Mouse (Mus musculus): Measurements from ENCODE around the gene Cyp4f39. TPM values are rescaled to one million over a fixed set of nuclear protein-coding genes. Genes with fewer than 3 reads are reported as not detected.

The Cyp4f39 gene
- polyA plus RNA-seq, 1 experiment from 2014 or later, result 0.59 TPM

GRCm38 (mm10) chr17:32419989-32420388 lies 32.5 kb upstream of the Cyp4f39 start:
- H3K4me1 ChIP-seq (replicated peaks; ENCODE audit: control insufficient read depth, insufficient read depth, low read length), result no peaks in the 10 kb centered on the region
- ATAC-seq, result no peak

GRCm38 (mm10) chr17:32420781-32421180 lies 31.7 kb upstream of the Cyp4f39 start:
- WGBS, result 76% methylated on average over 8 of the region's 8 CpGs
- no peak overlapping the region for H3K27ac ChIP-seq (ENCODE audit: low read depth, low read length)
- no peak overlapping the region for H3K9ac ChIP-seq (ENCODE audit: low read depth, low read length)
- peaks cover 9% of the 10 kb centered on the region for H3K27me3 ChIP-seq (replicated peaks; ENCODE audit: control insufficient read depth, insufficient read depth, low read length)
- no peak overlapping the region for H3K4me3 ChIP-seq (ENCODE audit: low read depth, low read length)
- no peaks in the 10 kb centered on the region for H3K9me3 ChIP-seq (ENCODE audit: control insufficient read depth)
- no peak for ATAC-seq
- H3K4me2 ChIP-seq (replicated peaks; ENCODE audit: low read depth), result no peak overlapping the region
- no peak for TF ChIP-seq CTCF (IDR thresholded peaks at IDR 0.05; ENCODE audit: low read depth)
- no peaks in the 10 kb centered on the region for H3K4me1 ChIP-seq (replicated peaks; ENCODE audit: control insufficient read depth, insufficient read depth, low read length)
- no peaks in the 10 kb centered on the region for H3K36me3 ChIP-seq (ENCODE audit: control insufficient read depth, insufficient read depth)

More at GRCm38 (mm10) chr17:32419989-32420388, 32.5 kb upstream of the Cyp4f39 start:
- no peak overlapping the region for H3K4me3 ChIP-seq (ENCODE audit: low read depth, low read length)
- TF ChIP-seq CTCF (IDR thresholded peaks at IDR 0.05; ENCODE audit: low read depth), result no peak
- H3K9me3 ChIP-seq (ENCODE audit: control insufficient read depth), result no peaks in the 10 kb centered on the region
- WGBS, result 21% methylated on average over 2 of the region's 2 CpGs
- no peak overlapping the region for H3K4me2 ChIP-seq (replicated peaks; ENCODE audit: low read depth)
- no peaks in the 10 kb centered on the region for H3K36me3 ChIP-seq (ENCODE audit: control insufficient read depth, insufficient read depth)
- peaks cover 13% of the 10 kb centered on the region for H3K27me3 ChIP-seq (replicated peaks; ENCODE audit: control insufficient read depth, insufficient read depth, low read length)
- no peak overlapping the region for H3K9ac ChIP-seq (ENCODE audit: low read depth, low read length)
- H3K27ac ChIP-seq (ENCODE audit: low read depth, low read length), result no peak overlapping the region

GRCm38 (mm10) chr17:32424034-32424433 lies 28.5 kb upstream of the Cyp4f39 start, which contains the start of gene Pglyrp2:
Gene Pglyrp2, minus strand, starts transcription at chr17:32424167.
- H3K4me2 ChIP-seq (replicated peaks; ENCODE audit: low read depth), result no peak within 1 kb of the TSS
- H3K9ac ChIP-seq (ENCODE audit: low read depth, low read length), result no peak within 1 kb of the TSS
- no peaks in the 10 kb centered on the region for H3K36me3 ChIP-seq (ENCODE audit: control insufficient read depth, insufficient read depth)
- H3K4me1 ChIP-seq (replicated peaks; ENCODE audit: control insufficient read depth, insufficient read depth, low read length), result no peaks in the 10 kb centered on the region
- H3K9me3 ChIP-seq (ENCODE audit: control insufficient read depth), result no peaks in the 10 kb centered on the region
- no peak for ATAC-seq
- TF ChIP-seq CTCF (IDR thresholded peaks at IDR 0.05; ENCODE audit: low read depth), result no peak
- WGBS, result 69% methylated on average over 2 of the region's 2 CpGs
- H3K27me3 ChIP-seq (replicated peaks; ENCODE audit: control insufficient read depth, insufficient read depth, low read length), result no peaks in the 10 kb centered on the region; the same call in 1 of the 2 replicates
- H3K27ac ChIP-seq (ENCODE audit: low read depth, low read length), result no peak within 1 kb of the TSS
- no peak within 1 kb of the TSS for H3K4me3 ChIP-seq (ENCODE audit: low read depth, low read length)

GRCm38 (mm10) chr17:32426610-32427009 lies 25.9 kb upstream of the Cyp4f39 start:
- no peak overlapping the region for H3K4me3 ChIP-seq (ENCODE audit: low read depth, low read length)
- no peak for ATAC-seq
- TF ChIP-seq CTCF (IDR thresholded peaks at IDR 0.05; ENCODE audit: low read depth), result no peak
- H3K36me3 ChIP-seq (ENCODE audit: control insufficient read depth, insufficient read depth), result no peaks in the 10 kb centered on the region
- H3K27ac ChIP-seq (ENCODE audit: low read depth, low read length), result no peak overlapping the region
- H3K9ac ChIP-seq (ENCODE audit: low read depth, low read length), result no peak overlapping the region
- no peaks in the 10 kb centered on the region for H3K4me1 ChIP-seq (replicated peaks; ENCODE audit: control insufficient read depth, insufficient read depth, low read length)
- no peaks in the 10 kb centered on the region for H3K9me3 ChIP-seq (ENCODE audit: control insufficient read depth)
- H3K4me2 ChIP-seq (replicated peaks; ENCODE audit: low read depth), result no peak overlapping the region
- no peaks in the 10 kb centered on the region; the same call in 1 of the 2 replicates for H3K27me3 ChIP-seq (replicated peaks; ENCODE audit: control insufficient read depth, insufficient read depth, low read length)

- no peak overlapping the region for H3K4me2 ChIP-seq (replicated peaks; ENCODE audit: low read depth)
- H3K27ac ChIP-seq (ENCODE audit: low read depth, low read length), result no peak overlapping the region
- no peaks in the 10 kb centered on the region for H3K4me1 ChIP-seq (replicated peaks; ENCODE audit: control insufficient read depth, insufficient read depth, low read length)
- no peak for ATAC-seq
- no peaks in the 10 kb centered on the region for H3K9me3 ChIP-seq (ENCODE audit: control insufficient read depth)
- H3K9ac ChIP-seq (ENCODE audit: low read depth, low read length), result no peak overlapping the region
- H3K4me3 ChIP-seq (ENCODE audit: low read depth, low read length), result no peak overlapping the region
- 62% methylated on average over 3 of the region's 3 CpGs for WGBS
- H3K36me3 ChIP-seq (ENCODE audit: control insufficient read depth, insufficient read depth), result no peaks in the 10 kb centered on the region
- H3K27me3 ChIP-seq (replicated peaks; ENCODE audit: control insufficient read depth, insufficient read depth, low read length), result no peaks in the 10 kb centered on the region; the same call in 1 of the 2 replicates
- TF ChIP-seq CTCF (IDR thresholded peaks at IDR 0.05; ENCODE audit: low read depth), result peak; percentile 68
Measured at GRCm38 (mm10) chr17:32431972-32432371, 20.6 kb upstream of the Cyp4f39 start.

- H3K4me2 ChIP-seq (replicated peaks; ENCODE audit: low read depth), result no peak overlapping the region
- WGBS, result 54% methylated on average over 4 of the region's 4 CpGs
- H3K27me3 ChIP-seq (replicated peaks; ENCODE audit: control insufficient read depth, insufficient read depth, low read length), result no peaks in the 10 kb centered on the region
- H3K9ac ChIP-seq (ENCODE audit: low read depth, low read length), result no peak overlapping the region
- H3K9me3 ChIP-seq (ENCODE audit: control insufficient read depth), result no peaks in the 10 kb centered on the region
- no peak overlapping the region for H3K27ac ChIP-seq (ENCODE audit: low read depth, low read length)
- no peak for TF ChIP-seq CTCF (IDR thresholded peaks at IDR 0.05; ENCODE audit: low read depth)
- no peaks in the 10 kb centered on the region for H3K4me1 ChIP-seq (replicated peaks; ENCODE audit: control insufficient read depth, insufficient read depth, low read length)
- no peak for ATAC-seq
- no peaks in the 10 kb centered on the region for H3K36me3 ChIP-seq (ENCODE audit: control insufficient read depth, insufficient read depth)
- no peak overlapping the region for H3K4me3 ChIP-seq (ENCODE audit: low read depth, low read length)
Measured at GRCm38 (mm10) chr17:32434324-32434723, 18.2 kb upstream of the Cyp4f39 start.

- no peak for ATAC-seq
- 69% methylated on average over 5 of the region's 5 CpGs for WGBS
- no peaks in the 10 kb centered on the region for H3K9me3 ChIP-seq (ENCODE audit: control insufficient read depth)
Measured at GRCm38 (mm10) chr17:32435151-32435550, 17.4 kb upstream of the Cyp4f39 start.

More at GRCm38 (mm10) chr17:32435151-32435550, 17.4 kb upstream of the Cyp4f39 start:
- no peak overlapping the region for H3K4me2 ChIP-seq (replicated peaks; ENCODE audit: low read depth)
- no peak overlapping the region for H3K9ac ChIP-seq (ENCODE audit: low read depth, low read length)
- no peaks in the 10 kb centered on the region for H3K4me1 ChIP-seq (replicated peaks; ENCODE audit: control insufficient read depth, insufficient read depth, low read length)
- H3K27ac ChIP-seq (ENCODE audit: low read depth, low read length), result no peak overlapping the region
- no peak for TF ChIP-seq CTCF (IDR thresholded peaks at IDR 0.05; ENCODE audit: low read depth)
- no peak overlapping the region for H3K4me3 ChIP-seq (ENCODE audit: low read depth, low read length)
- H3K36me3 ChIP-seq (ENCODE audit: control insufficient read depth, insufficient read depth), result no peaks in the 10 kb centered on the region
- no peaks in the 10 kb centered on the region for H3K27me3 ChIP-seq (replicated peaks; ENCODE audit: control insufficient read depth, insufficient read depth, low read length)

All from intestine, postnatal 0 days (tissue).